Mouse (Mus musculus): Measurements from ENCODE around the gene Parp6.

The Parp6 gene

DNA sequence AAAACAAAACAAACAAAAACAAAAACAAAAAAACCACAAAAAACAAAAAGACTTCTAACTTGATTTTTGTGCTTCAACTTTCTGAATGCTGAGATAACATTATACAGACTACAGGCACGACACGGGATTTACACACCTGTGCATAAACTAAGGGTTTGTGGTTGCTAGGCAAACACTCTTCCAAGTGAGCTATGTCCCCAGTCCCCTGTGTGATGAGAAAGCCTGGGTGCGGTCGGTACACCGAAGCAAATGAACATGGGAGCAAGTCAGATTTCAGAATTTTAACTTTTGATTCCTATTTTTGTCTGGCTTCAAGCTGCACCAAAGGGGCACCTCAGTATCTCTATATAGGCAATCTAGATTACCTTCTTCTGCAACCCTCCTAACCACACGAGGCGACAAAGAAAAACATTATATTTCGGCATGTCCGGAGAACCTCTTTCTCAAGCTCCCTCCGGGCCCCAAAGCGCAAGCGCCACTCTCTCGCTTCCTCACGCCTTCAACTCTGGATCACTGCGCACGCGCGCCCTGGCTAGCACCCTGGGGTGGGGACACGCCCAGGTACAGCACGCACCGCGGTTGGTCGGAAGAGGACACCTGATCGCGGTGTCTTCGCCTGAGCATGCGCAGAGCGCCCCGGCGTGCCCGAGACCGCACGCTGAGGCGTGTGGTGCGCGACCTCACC is at the start of gene Parp6:
Gene Parp6, plus strand, starts transcription at position 663 of the 685 bp plus-strand sequence.
- peak; percentile 95 for DNase-seq (ENCODE audit: low read depth, low spot score)

- no peak for DNase-seq (ENCODE audit: low read depth, low spot score)
Observed at GRCm38 (mm10) chr9:59571852-59572251, 45.2 kb upstream of the Parp6 start.

GRCm38 (mm10) chr9:59577401-59577800 is 39.7 kb upstream of the Parp6 start:
- no peak for DNase-seq (ENCODE audit: low read depth, low spot score)

DNA sequence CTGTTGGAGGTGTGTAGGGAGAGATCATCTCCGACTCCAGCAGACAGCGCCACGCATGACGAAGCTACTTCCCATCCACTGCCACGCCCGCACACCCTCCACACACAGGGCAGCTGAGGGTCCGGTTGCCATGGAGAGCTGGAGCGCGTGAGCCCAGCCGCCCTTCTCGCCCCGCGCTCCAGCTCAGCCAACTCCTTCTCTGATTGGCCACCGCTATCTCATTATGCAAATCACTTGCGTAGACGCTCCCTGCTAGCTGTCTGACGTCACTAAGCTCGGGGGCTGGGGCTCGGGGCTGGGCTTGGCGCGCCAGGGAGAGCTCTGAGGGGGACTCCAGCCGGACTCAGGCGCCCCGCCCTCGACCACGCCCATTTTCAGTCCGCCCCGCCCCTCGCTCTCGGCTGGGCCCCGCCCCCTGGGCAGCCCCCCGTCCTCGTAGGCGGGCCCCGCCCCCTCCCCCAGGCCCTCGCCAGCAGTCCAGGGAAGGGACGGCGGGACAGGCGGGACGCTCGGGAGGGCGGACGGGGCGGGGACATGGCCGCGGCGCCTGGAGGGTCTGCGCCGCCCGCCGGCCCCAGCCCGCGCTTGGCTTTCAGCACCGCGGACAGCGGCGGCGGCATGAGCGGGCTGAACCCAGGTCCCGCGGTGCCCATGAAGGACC is 39.1 kb upstream of the Parp6 start, which contains the start of gene Celf6:
Gene Celf6, plus strand, starts transcription at position 74 of the 661 bp plus-strand sequence.
- DNase-seq (ENCODE audit: low read depth, low spot score), result peak; percentile 91

DNA sequence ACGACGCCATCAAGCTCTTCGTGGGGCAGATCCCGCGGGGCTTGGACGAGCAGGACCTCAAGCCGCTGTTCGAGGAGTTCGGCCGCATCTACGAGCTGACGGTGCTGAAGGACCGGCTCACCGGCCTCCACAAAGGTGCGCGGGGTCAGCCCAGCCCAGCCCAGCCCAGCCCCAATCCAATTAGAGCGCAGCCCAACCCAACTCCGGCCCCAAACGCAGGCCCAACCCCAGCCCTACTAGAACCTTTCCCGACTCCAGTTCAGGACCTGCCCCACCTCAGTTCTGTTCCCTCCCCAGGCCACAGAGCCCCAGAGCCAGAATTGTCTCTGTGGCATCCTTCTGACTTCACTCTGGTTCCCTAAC is 38.6 kb upstream of the Parp6 start:
- no peak for DNase-seq (ENCODE audit: low read depth, low spot score)

DNA sequence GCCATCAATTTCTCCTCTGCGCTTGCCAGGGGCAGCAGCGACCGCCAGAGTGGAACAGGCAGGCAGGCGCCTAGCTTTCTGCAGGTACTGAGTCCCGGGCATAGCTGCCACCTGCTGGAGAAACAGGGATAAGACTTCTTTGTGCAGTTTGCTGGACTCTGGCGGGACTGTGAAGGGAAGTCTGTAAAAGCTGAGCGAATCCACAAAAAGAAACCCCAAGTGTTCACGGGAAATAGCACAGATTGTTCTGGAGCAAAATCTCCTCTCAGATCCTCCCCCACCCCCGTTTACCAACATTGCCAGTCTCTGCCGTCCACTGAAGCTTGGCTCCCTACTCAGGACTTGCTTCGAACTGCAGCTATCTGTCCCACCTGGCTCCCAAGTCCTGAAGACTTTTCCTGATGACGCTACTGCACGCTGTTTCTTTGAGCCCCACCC is 32.2 kb upstream of the Parp6 start:
- DNase-seq (ENCODE audit: low read depth, low spot score), result peak; percentile 65

GRCm38 (mm10) chr9:59588252-59588651 is 28.8 kb upstream of the Parp6 start:
- no peak for DNase-seq (ENCODE audit: low read depth, low spot score)

DNA sequence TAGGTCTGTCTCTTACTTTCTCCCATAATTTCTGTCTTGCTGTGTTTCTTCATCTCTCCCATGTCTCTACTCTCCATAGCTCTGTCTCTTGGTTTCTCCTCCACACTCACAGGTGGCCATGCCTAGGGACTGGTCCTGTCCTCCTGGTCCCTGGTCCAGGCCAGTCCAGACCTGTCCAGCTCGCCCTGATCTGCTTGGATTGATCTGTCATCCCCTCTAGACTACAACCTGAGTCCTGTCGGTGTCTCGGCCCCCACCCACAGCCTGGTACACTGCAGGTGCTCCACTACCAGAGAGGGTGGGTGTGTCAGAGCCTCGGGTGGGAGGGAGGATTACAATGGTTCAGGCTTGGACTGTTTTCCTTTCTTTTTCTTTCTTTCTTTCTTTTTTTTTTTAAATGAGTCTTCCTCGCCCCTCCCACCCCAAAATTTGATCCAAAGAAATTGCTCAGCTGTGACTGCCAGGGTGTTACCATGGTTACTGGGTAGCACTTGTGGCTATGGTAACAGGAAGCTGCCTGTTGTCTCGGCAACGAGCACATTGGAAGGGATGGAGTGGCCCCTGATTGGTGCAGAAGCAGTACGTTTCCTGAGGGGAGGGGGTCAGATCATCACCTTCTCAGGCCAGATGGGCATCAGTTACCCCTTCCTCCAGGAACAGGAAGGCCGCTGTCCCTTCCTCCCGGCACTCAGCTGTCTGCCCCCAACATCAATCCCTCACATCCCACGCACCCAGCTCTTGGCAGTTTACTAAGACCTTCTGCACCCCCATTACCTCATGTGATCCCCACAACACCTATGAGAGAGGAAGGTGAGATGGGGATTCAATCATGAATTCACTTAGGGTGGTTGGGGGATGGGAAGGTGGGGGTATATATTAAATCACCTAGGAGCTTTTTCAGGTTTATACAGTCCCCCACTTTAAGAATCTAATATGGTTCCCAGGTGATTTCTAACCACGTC is 28.1 kb upstream of the Parp6 start:
- DNase-seq (ENCODE audit: low read depth, low spot score), result no peak

GRCm38 (mm10) chr9:59589703-59590439 is 27.2 kb upstream of the Parp6 start:
- DNase-seq (ENCODE audit: low read depth, low spot score), result no peak

DNA sequence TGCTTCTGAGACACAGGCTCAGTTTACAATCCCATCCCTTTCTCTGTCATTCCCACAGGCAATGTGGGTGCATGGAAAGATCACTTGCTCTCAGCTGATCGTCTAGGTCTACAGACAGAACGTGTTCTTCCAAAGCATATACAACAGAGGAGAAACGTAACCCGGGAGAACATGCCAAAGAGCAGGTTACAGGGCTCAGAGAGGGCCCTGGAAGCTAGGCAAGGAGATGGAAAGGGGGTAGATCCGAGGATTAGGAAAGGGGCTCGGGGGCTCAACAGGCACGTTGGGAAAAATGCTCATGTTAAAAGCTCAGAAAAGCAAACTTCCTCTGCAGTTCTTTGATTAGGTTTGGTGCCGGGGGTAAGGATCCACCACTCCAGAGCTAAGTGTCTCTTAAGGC is 15.4 kb upstream of the Parp6 start:
- DNase-seq (ENCODE audit: low read depth, low spot score), result no peak

DNA sequence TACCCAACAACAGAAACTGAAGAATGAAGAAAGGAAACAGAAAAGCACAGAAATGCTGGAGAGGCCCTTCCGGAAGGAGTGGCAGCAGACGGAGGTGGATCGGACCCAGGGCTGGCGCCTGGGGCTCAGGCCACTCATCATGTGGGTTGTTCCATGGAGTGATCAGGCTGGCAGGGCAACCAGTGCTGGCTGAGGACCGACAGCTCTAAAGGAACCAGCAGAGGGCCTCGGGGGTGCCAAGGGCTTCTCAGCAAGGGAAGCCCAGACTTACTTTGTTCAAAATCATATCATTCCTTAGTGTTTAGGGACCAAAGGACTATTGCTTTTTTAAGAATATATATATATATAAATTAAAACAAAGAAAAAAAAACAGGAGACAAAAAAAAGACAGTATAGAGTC is 11.1 kb upstream of the Parp6 start:
- DNase-seq (ENCODE audit: low read depth, low spot score), result no peak

- DNase-seq (ENCODE audit: low read depth, low spot score), result no peak
Observed at GRCm38 (mm10) chr9:59610950-59611349, 6.1 kb upstream of the Parp6 start.

DNA sequence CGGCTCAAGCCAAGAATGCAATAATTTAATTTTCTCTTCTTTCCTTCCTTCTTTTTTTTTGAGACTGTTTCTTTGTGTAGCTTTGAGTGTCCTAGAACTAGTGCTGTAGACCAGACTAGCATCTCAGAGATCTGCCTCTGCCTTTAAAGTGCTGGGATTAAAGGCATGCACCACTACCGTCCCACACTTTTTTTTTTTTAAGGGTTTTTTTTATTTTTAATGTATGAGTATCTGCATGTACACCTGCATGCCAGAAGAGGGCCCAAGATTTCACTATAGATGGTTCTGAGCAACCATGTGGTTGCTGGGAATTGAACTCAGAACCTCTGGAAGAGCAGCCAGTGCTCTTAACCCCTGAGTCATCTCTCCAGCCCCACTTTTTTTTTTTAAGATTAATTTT is 1.3 kb upstream of the Parp6 start:
- no peak for DNase-seq (ENCODE audit: low read depth, low spot score)

DNA sequence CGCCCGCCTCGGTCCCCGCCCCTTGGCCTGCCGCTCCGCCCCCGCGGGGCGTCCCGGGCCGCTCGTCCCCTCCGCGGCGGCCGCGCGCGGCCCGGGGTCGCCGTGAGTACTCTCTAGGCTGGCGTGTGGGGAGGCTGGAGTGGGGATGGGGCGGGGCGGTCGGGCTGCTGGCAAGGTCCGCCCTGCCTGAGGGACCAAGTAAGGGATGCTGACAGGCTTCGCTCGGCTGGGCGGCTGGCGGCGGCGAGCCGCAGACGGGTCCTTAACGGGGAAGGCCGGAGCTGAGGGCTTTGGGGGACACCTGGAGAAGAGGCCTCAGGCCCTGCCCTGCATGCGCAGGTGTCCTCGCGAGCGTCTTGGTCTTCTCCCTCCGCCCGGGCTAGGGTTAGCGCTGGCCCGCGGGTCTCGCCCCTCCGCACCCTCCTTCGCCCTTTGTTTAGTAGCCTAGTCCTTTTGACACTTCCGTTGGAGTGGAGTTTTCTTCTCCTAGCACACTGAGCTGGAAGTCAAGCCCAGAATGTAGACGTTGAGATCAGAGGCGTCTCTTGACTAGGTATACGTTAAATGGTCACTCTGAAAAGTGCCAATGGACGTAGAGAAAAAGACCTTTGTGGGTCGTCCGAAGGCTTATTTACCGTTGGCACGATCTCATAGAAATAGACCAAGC is 356 bp downstream of the Parp6 start:
- DNase-seq (ENCODE audit: low read depth, low spot score), result no peak

DNA sequence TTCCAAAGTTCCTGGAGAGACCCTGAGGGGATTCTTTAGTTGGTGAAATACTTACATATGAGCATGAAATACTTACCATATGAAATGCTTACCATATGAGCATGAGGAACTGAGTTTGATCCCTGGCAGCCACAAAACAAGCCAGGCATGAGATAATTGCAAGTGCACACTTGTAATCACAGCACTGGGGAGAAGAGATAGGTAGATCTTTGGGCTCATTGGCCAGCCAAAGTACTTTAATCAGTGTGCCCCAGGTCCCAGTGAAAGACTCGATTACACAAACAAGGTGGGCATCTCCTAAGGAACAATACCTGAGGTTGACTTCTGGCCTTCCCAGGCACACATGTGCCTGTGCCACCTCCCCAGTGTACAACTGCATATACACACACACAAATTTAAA is 21.3 kb downstream of the Parp6 start:
- no peak for DNase-seq (ENCODE audit: low read depth, low spot score)

- no peak for DNase-seq (ENCODE audit: low read depth, low spot score)
Observed at GRCm38 (mm10) chr9:59639936-59640335, 22.9 kb downstream of the Parp6 start.

DNA sequence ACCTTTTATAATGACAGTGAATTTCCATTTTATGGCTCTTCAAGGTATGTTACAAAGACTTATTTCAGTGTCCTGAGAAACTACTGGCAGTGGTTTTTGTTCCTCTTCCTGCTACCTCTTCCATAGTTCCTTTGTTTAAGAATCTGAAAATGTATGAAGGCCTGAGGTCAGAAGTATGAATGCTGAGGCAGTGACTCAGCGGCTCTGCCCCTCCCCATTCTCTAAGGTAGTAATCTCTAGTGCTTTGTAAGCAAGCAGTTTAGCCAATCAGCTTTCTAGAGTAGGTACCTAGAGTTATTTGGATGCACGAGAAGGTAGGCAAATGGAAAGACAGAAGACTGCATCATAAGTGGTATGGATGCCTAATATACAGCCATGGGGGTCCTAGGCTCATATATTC is 24.2 kb downstream of the Parp6 start:
- DNase-seq (ENCODE audit: low read depth, low spot score), result no peak

DNA sequence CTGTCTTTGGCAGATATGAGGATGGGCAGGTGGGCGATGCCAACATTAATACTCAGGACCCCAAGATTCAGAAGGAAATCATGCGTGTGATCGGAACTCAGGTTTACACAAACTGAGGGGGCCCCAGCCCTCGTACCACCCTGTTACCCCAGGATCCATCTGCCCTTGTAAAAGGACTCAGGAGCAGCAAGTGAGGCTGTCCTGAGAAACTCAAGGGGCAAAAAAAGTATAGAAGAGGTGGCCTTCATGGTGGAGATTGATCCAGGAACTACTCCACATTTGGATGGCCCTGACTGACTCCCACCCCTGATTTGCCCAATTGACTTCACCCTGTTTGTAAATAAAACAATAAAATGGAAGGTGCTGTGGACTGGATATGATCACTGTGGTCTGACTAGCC is 32.8 kb downstream of the Parp6 start:
- DNase-seq (ENCODE audit: low read depth, low spot score), result no peak

DNA sequence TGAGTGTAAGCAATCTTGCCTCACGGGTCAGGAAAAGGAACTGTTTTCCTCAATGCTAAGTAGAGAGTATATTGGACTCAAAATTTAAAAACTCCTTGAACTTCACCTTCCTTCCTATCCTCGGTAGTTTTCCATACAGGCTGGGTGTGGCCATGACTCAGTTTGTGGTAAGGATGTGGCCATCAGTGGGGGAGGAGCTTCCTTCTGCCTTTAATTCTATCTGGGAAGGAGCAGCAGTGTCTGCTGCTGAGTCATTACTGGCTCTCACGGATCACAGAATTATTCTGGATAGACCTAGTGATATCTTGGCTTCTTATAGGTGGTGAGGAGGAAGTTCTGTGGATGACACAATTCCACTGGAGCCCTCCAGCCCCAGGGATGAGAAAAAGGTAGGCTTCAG is 36.3 kb downstream of the Parp6 start:
- DNase-seq (ENCODE audit: low read depth, low spot score), result no peak

GRCm38 (mm10) chr9:59654450-59654983 is 37.4 kb downstream of the Parp6 start:
- DNase-seq (ENCODE audit: low read depth, low spot score), result no peak

Measured in WW6 (cell line).